Mouse (Mus musculus) olfactory bulb, adult 2 months (tissue): Measurements from ENCODE around the gene Fastkd1.

Experiments used
- CTCF ChIP-seq: fragments of 200-500 bp; IDR thresholded peaks from 2 replicates; pipeline ENCODE4 v1.5.1; 2012; ENCODE audit warnings: low read depth, mild to moderate bottlenecking, low read length, moderate library complexity; ENCODE audit not compliant: insufficient read depth
- POLR2A ChIP-seq: fragments of 200-500 bp; IDR thresholded peaks from 2 replicates; pipeline ENCODE4 v1.6.1; 2012; ENCODE audit warnings: mild to moderate bottlenecking, low read depth, low read length, moderate library complexity; ENCODE audit not compliant: insufficient read depth

GRCm38 (mm10) chr2:69700446-69700845 lies 12.9 kb downstream of the Fastkd1 start:
- TF ChIP-seq CTCF (no peak), POLR2A (no peak)
